Mouse (Mus musculus) liver, postnatal 0 days (tissue): ENCODE measurements at regions not wholly inside any gene's neighbourhood (a gene's known extent, or its start where the extent isn't known, plus 50 kb on each side); places are given as distances from the start of the nearest gene placed in this dataset.

Source experiments
- CTCF ChIP-seq: sonication (generic); IDR thresholded peaks from 2 replicates; pipeline ENCODE4 v1.5.1; 2016; ENCODE audit warnings: antibody characterized with exemption, low read depth
- EP300 ChIP-seq: IDR thresholded peaks from 2 replicates; pipeline ENCODE4 v1.6.1; 2016; ENCODE audit warnings: antibody characterized with exemption, low read depth, mild to moderate bottlenecking

DNA sequence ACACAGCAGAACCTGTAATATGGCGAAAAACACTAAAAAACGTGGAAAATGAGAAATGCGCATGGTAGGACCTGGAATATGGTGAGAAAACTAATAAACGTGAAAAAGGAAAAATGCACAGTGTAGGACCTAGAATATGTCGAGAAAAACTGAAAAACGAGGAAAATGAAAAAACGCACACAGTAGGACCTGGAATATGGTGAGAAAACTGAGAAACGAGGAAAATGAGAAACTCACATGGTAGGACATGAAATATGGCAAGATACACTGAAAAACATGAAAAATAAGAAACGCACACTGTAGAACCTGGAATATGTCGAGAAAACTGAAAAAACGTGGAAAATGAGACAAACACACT lies 76.8 kb upstream of the Vmn1r2 start:
- TF ChIP-seq CTCF (no peak), EP300 (no peak)
